Mouse (Mus musculus): ENCODE measurements around the gene Tubb4b. TPM values are rescaled to one million over a fixed set of nuclear protein-coding genes. Genes with fewer than 3 reads are reported as not detected.

Gene Tubb4b
- polyA plus RNA-seq, 1 experiment = 548 TPM

GRCm38 (mm10) chr2:25246183-25247072, 21.9 kb upstream of the Tubb4b start, which contains the start of gene AL732309.1:
Gene AL732309.1 (minus strand): TSS chr2:25246863.
- no peak for DNase-seq (ENCODE audit: extremely low spot score in 1 of 2, low spot score in 1 of 2)

DNA sequence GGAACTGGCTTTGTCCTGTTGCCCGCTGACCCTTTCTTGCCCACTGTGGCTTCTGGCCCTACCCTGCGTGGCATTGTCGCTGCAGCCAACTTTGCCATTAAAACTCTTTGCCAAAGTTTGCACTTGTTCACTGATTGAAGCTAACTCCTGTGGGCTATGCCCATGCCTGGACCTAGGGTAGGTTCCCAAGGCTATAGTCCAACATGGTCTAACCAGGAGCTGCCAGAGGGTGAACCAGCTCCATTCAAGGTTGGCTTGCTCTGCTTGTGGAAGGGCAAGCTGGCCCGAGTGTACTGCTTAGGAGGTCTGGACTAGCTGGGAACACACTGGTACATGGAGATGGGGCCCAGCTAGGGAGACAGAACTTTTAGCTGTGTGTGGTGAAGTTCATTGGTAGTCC, 19.6 kb upstream of the Tubb4b start:
- DNase-seq (ENCODE audit: extremely low spot score in 1 of 2, low spot score in 1 of 2) = no peak

DNA sequence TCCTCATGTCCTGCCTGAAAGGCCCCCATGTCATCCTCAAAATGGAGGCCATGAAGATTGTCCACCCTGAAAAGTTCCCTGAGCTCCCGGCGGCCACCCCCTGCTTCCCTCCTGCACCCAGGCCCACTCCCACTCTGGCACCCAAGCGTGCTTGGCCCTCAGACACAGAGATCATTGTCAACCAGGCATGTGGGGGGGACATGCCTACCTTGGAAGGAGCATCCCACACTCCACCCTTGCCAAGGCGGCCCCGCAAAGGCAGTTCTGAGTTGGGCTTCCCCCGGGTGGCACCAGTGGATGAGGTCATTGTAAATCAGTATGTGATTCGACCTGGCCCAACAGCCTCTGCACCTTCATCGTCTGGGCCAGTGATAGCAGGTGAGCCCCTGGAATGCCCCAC, 18.8 kb upstream of the Tubb4b start:
- no peak for DNase-seq (ENCODE audit: extremely low spot score in 1 of 2, low spot score in 1 of 2)

DNA sequence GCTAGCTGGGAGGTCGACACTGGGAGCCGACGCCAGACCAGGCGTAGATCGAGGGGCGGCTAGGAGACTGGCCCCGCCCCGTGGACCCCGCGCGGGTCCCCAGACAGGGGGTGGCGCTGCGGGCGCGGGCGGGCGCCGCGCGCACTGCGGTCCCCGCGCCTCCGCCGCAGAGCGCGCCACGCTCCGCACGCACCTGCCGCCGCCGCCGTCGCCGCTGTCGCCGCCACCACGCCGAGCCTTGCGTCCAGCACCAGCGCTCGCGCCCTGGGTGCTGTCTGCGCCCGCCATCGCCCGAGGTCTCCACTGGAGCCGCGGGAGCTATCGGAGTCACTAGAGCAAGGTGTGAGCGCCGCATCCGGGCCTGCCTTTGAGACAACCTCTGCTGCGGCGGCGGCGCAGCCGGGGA, 17.6 kb upstream of the Tubb4b start, which contains the start of the genes Rnf208 and Cysrt1:
TSS of gene Rnf208 (plus strand) at position 155 of the 406 bp plus-strand sequence.
TSS of gene Cysrt1 (minus strand) at position 352 of the 406 bp plus-strand sequence.
- DNase-seq (ENCODE audit: extremely low spot score in 1 of 2, low spot score in 1 of 2) = no peak

- no peak for DNase-seq (ENCODE audit: extremely low spot score in 1 of 2, low spot score in 1 of 2)
These were observed 16.9 kb upstream of the Tubb4b start for GRCm38 (mm10) chr2:25241438-25241775.

DNA sequence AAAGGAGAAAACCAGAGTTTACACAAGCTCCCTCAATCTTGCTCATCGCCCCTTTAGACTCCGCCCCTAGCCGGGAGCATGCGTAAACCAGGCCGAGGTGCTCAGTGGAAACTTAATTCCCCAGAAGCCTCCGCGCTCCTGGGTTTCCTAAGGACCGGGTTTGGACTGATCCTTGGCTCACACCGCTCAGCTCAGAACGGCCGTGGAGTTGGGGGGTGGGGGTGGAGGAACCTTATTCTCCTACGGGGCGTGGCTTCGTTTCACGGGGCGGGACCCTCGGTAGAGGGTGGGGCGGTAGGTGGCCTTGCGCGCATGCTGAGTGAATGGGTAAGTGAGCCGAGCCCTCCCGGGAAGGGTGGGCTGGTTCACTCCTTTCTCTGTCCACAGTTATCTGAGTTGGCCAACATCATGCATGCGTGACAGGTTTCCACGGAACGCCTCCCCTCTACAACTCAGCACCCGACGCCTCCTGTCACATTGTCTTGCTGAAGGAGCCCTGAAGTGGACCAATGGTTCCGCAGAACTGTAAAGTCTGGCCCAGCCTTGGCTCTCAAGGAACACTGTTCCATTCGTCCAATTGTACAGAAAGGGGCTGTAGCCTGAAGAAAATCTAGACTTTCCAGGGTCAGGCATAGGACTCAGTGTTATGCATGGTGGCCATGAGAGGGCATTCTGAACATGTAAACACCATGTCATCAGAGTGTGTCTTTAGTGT, 16.4 kb upstream of the Tubb4b start:
- DNase-seq (ENCODE audit: extremely low spot score in 1 of 2, low spot score in 1 of 2) = peak; percentile 60 to 81

DNA sequence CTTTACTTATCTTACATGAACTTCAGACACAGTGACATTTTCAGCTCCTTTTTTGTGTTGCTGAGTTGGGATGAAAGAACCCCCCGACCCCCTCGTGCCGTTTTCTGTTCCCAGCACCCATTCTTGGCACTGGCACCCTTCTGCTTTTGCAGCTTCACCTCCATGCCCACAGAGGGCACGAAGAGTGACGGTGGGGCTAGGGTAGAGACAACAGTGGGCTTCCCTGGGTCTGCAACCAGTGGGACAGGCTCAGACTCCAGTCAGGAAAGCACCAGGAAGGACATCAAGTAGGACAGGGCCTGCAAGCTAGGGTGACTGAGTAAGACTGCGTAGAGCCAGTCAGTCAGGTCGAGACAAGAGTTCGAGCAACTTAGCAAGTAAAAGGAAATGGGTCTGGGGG, 15.8 kb upstream of the Tubb4b start:
- no peak for DNase-seq (ENCODE audit: extremely low spot score in 1 of 2, low spot score in 1 of 2)

- DNase-seq (ENCODE audit: extremely low spot score in 1 of 2, low spot score in 1 of 2) = no peak
These were observed 15.3 kb upstream of the Tubb4b start for GRCm38 (mm10) chr2:25239766-25240165.

DNA sequence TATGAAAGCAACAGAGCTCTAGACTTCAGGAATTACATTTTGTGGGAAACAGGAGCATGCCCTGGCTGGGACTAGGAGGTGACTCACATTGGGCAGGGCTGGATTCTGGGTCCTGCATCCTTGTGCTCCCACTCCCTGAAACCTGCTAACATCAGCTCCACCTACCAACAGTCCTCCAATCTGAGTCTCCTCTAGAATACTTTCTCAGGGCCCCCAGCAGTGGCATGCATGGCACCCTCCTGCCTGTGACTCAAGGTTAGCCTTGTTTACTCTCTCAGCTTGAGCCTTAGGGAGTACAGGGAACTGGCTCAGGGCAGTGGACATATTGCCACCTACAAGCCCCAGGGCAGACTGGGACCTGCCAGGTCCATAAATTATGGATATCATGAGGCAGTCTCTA, 13.6 kb upstream of the Tubb4b start:
- no peak for DNase-seq (ENCODE audit: extremely low spot score in 1 of 2, low spot score in 1 of 2)

DNA sequence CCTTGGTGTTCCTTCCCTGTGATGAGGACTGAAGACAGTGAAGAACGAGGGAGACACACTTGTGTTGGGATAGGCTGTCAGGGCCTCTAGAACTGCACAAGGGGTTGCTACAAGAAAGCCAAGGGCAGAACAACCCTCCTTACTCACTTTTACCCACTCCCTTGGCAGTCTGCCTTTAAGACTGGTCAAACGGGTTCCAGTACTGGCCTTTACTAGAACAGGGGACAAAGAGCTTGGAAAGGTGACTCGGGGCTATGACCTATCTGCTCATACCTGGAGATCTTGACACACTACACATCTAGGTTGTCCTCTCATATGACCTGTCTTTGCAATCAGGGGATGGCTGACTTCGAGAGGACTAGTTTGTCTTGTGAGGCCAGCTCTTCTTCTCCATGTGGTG, 13.0 kb upstream of the Tubb4b start:
- no peak for DNase-seq (ENCODE audit: extremely low spot score in 1 of 2, low spot score in 1 of 2)

DNA sequence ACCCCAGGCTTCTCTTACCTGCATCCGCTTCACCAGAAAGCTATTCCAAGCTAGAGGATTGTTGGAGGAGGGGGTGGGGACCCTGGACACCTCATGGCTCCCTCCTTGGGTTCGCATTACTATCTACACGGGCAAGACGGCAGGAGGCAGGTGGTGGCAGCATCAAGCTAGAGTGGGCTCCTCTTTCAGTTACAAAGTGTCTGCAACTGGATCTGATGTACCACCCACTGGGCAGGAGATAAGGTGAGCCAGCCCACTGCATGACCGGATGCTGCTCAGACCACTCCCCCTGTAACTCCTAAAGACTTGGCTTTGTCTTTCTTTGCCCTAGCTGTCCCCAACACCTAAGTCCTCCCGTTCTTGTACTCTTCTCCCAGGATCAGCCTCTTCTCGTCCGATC, 12.1 kb upstream of the Tubb4b start, which contains the start of gene Rnf224:
TSS of gene Rnf224 (minus strand) at position 174 of the 400 bp plus-strand sequence.
- DNase-seq (ENCODE audit: extremely low spot score in 1 of 2, low spot score in 1 of 2) = no peak

DNA sequence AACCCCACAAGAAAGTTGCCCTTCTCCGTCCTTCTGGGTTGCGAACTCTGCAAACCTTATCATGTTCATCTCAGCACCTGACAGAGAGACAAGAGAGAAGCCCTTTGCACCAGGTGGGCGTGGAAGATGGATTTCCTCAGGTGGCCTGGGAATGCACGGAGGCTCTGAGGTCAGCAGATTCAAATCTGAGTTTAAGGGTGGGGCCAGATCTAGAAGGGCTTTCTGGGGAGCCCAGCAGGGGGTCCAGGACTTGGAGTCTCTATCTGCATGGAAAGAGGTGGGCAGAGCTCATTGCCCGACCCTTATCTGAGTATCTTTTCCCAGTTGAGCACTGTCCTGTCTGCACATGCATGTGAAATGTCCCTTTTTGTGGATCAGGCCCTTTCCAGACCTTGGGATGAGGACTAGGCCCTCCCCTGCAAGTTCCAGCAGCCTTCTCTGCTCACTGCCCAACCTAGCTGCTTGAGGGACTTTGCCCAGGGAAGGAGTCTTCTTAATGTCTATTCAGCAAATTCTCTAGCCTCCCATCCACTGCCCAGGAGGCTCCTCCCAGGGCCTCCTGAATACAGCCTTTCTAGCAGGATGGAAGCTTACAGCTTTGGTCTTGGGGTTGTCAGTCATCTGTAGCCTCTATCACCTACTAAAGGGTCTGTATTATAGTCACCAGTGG, 10.2 kb upstream of the Tubb4b start:
- no peak for DNase-seq (ENCODE audit: extremely low spot score in 1 of 2, low spot score in 1 of 2)

DNA sequence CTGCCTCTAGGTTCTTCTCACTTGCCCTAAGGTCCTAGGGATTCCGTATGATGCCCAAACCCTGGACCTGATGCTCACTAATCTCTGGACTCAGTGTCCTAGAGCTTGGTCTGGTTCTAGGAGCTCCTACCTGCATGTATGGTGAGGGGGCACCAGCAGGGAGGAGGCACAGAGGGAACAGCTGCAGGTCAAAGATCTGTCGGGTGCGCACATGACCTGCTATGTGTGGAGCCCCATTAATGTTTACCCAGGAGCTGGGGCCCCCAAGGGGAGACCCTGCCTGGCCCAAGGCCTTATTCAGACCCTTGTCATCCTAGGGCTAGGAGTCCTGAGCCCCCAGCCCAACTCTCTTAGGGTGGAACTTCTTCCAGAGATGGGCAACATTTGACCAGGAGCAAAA, 9.5 kb upstream of the Tubb4b start, which contains the start of gene Slc34a3:
TSS of gene Slc34a3 (minus strand) at position 315 of the 400 bp plus-strand sequence.
- no peak for DNase-seq (ENCODE audit: extremely low spot score in 1 of 2, low spot score in 1 of 2)

DNA sequence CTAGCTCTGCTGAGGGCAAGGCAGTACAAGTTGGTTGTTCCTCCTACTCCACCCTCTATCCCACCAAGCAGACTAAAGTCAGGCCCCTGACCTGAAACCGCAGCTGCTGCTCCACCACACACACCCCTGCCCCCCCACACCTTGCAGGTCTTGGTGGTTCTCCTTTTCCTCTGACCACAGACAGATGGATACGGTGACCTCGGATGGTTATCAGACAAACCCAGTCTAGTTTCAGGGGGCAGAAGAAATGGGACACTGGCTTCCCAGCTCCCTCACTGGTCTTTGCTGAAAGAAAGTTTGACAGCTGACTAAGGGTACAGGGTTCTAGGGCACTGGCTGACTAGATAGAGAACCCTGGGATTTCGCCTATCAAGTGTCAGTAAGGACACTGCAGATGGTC, 8.9 kb upstream of the Tubb4b start:
- no peak for DNase-seq (ENCODE audit: extremely low spot score in 1 of 2, low spot score in 1 of 2)

- no peak for DNase-seq (ENCODE audit: extremely low spot score in 1 of 2, low spot score in 1 of 2)
These were observed 6.5 kb upstream of the Tubb4b start for GRCm38 (mm10) chr2:25231038-25231437.

DNA sequence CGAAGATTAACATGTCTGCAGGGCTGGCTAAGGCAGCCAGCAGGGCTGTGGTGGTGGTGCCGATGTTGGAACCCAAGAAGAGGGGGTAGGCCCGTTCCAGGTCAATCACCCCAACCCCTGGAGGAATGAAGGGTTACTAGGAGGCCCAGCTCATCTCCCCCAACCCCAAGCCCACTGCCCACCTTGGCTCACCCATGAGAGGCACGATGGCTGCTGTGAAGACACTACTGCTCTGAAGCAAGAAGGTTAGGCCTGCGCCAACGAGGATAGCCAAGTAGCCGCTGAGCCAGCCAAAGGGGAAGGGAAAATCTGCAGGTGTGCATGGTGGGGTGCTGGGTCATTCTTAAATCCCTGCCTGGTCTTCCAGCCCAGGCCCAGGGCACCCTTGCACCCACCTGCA, 6.1 kb upstream of the Tubb4b start:
- DNase-seq (ENCODE audit: extremely low spot score in 1 of 2, low spot score in 1 of 2) = no peak

DNA sequence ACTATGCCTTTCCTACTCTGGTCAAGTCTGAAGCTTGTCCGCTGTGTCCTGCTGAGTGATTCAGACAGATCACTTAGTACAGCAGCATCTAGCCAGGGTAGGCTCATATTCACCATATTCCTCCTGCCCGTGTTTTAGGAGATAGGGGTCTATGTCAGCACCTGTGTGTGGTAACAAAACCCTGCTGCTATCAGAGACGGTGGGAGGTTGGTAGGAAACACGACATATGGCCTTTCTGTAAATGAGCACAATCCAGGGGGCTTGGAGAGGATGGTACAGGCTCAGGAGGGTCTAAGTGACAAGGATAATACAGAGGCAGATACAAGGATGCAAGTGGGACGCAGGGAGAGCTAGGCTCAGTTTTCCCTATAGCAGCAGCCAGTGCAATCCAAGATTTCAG, 5.1 kb upstream of the Tubb4b start:
- DNase-seq (ENCODE audit: extremely low spot score in 1 of 2, low spot score in 1 of 2) = no peak

DNA sequence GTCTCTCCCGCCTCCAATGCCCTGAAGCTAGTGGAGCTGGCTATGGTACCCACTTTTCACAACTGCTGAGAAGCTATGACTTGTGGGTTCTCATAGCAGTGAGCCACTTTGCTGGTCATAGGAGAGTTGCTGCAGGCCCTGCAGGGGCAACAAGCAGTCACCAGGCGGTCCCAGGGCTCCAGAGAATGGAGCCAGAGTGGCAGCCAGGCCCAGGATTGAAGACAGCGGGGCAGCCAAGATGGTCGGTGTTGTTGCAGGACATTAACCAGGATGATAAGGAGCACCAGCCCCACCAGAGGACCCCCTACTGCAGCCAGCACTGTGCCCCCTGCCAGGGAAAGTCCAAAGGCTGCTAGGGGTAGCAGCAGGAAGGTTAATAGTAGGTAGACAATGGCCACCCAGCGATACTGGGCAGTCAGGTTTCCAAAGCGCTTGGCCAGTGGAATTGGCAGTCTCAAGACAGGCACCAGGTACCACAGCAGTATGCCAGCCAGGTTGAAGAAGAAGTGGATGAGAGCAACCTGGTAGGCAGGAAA, 4.6 kb upstream of the Tubb4b start:
- DNase-seq (ENCODE audit: extremely low spot score in 1 of 2, low spot score in 1 of 2) = no peak

- DNase-seq (ENCODE audit: extremely low spot score in 1 of 2, low spot score in 1 of 2) = peak; percentile 78 to 90
These were observed 4.0 kb upstream of the Tubb4b start for GRCm38 (mm10) chr2:25228431-25228889.

DNA sequence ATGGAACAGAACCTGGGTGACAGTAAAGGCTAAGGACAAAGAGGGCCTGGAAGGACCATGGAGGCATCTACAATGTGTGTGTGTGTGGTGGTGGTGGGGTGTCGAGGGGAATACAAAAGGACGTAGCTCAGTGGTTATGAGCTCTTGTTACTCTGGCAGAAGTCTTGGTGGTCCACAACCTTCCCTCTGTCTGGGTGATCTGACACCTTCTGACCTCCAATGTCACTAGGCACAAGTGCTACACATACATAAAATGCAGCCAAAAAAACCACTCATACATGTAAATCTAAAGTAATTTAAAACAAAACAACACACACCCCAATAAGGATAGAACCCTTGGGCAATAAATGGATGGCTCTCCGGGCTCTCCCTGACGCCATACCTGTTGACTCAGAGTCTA, 2.9 kb upstream of the Tubb4b start:
- no peak for DNase-seq (ENCODE audit: extremely low spot score in 1 of 2, low spot score in 1 of 2)

GRCm38 (mm10) chr2:25226864-25227263, 2.4 kb upstream of the Tubb4b start:
- peak in 1 of 2 experiments; percentile 49 for DNase-seq (ENCODE audit: extremely low spot score in 1 of 2, low spot score in 1 of 2)
